Mouse (Mus musculus) MEL (cell line): ENCODE data around the gene Traf3. TPM values are rescaled to one million over a fixed set of nuclear protein-coding genes. Genes with fewer than 3 reads are reported as not detected.

Experiments
- DNase-seq: peaks from one replicate; pipeline ENCODE4 v3.0.0; 2011; ENCODE audit warnings: low read depth, low spot score
- H3K27ac ChIP-seq: 2 replicates; pipeline ENCODE4 v1.5.1; 2012; ENCODE audit warnings: low read depth, mild to moderate bottlenecking, control low read depth, low read length, moderate library complexity; ENCODE audit not compliant: control insufficient read depth
- H3K27me3 ChIP-seq, 2 experiments: fragments of 150-350 bp in 1 of 2; sonication (generic) in 1 of 2; 2 replicates each; pipeline ENCODE4 v1.6.1; 2012; ENCODE audit warnings: low read length in 2 of 2, mild to moderate bottlenecking in 2 of 2, improper control_type of control experiment in 1 of 2, moderate library complexity in 1 of 2; ENCODE audit not compliant: insufficient read depth in 2 of 2, control insufficient read depth in 1 of 2
- H3K36me3 ChIP-seq, 2 experiments: 2 replicates each; pipeline ENCODE4 v1.6.1; 2012 to 2014; ENCODE audit warnings: low read length in 2 of 2, improper control_type of control experiment in 1 of 2, inconsistent platforms in 1 of 2, mild to moderate bottlenecking in 1 of 2; ENCODE audit not compliant: insufficient read depth in 2 of 2, control insufficient read depth in 1 of 2
- H3K4me1 ChIP-seq, 2 experiments: fragments of 150-350 bp in 1 of 2; sonication (generic) in 1 of 2; 2 replicates each; pipeline ENCODE4 v1.6.1; 2012; ENCODE audit warnings: low read length in 2 of 2, improper control_type of control experiment in 1 of 2, mild to moderate bottlenecking in 1 of 2; ENCODE audit not compliant: insufficient read depth in 2 of 2, control insufficient read depth in 1 of 2
- H3K4me3 ChIP-seq, 2 experiments: fragments of 150-350 bp in 1 of 2; sonication (generic) in 1 of 2; 2 replicates each; pipeline ENCODE4 v1.5.1; 2012; ENCODE audit warnings: low read depth in 2 of 2, low read length in 2 of 2, mild to moderate bottlenecking in 2 of 2, moderate library complexity in 2 of 2, control low read depth in 1 of 2, improper control_type of control experiment in 1 of 2; ENCODE audit not compliant: control insufficient read depth in 1 of 2, insufficient read depth in 1 of 2
- H3K79me2 ChIP-seq: 2 replicates; pipeline ENCODE4 v1.6.1; 2012; ENCODE audit warnings: mild to moderate bottlenecking, low read length, moderate library complexity; ENCODE audit not compliant: control insufficient read depth, poor library complexity, insufficient read depth
- H3K9ac ChIP-seq: 2 replicates; pipeline ENCODE4 v1.6.1; 2012; ENCODE audit warnings: low read depth, mild to moderate bottlenecking, control low read depth, low read length, moderate library complexity; ENCODE audit not compliant: control insufficient read depth, poor library complexity, severe bottlenecking
- H3K9me3 ChIP-seq: fragments of 150-350 bp; sonication (generic); replicated peaks from 2 replicates; pipeline ENCODE4 v1.6.1; 2012; ENCODE audit warnings: mild to moderate bottlenecking, low read length, improper control_type of control experiment, moderate library complexity; ENCODE audit not compliant: insufficient read depth
- BHLHE40 ChIP-seq: IDR thresholded peaks from 2 replicates; pipeline ENCODE4 v1.6.1; 2012; ENCODE audit warnings: low read depth, mild to moderate bottlenecking, inconsistent platforms, low read length, improper control_type of control experiment, borderline replicate concordance
- CHD1 ChIP-seq: IDR thresholded peaks from 2 replicates; pipeline ENCODE4 v1.6.1; 2012; ENCODE audit warnings: low read depth, mild to moderate bottlenecking, inconsistent platforms, low read length, improper control_type of control experiment
- CTCF ChIP-seq, 3 experiments: IDR thresholded peaks in 2 of 3; conservative IDR thresholded peaks in 1 of 3; 2 replicates each; pipeline ENCODE4 v1.5.1; 2011 to 2012; ENCODE audit warnings: low read length in 3 of 3, low read depth in 2 of 3, mild to moderate bottlenecking in 2 of 3, improper control_type of control experiment in 1 of 3, inconsistent platforms in 1 of 3, mixed read lengths in 1 of 3, moderate library complexity in 1 of 3; ENCODE audit not compliant: control insufficient read depth in 1 of 3, insufficient read depth in 1 of 3, poor library complexity in 1 of 3, severe bottlenecking in 1 of 3
- E2F4 ChIP-seq: IDR thresholded peaks from 2 replicates; pipeline ENCODE4 v1.6.1; 2011; ENCODE audit warnings: low read depth, low read length, improper control_type of control experiment, borderline replicate concordance
- ELF1 ChIP-seq: IDR thresholded peaks from 2 replicates; pipeline ENCODE4 v1.6.1; 2014; ENCODE audit warnings: low read depth, mild to moderate bottlenecking, inconsistent platforms, low read length, improper control_type of control experiment, moderate library complexity
- EP300 ChIP-seq, 2 experiments: IDR thresholded peaks; 2 replicates each; pipeline ENCODE4 v1.6.1; 2011; ENCODE audit warnings: improper control_type of control experiment in 2 of 2, low read length in 2 of 2, low read depth in 1 of 2, mild to moderate bottlenecking in 1 of 2
- ETS1 ChIP-seq: IDR thresholded peaks from 2 replicates; pipeline ENCODE4 v1.6.1; 2012; ENCODE audit warnings: low read depth, mild to moderate bottlenecking, inconsistent platforms, low read length, improper control_type of control experiment, moderate library complexity
- GATA1 ChIP-seq: IDR thresholded peaks from 2 replicates; pipeline ENCODE4 v1.6.1; 2011; ENCODE audit warnings: low read depth, low read length, improper control_type of control experiment
- MAX ChIP-seq: IDR thresholded peaks from 2 replicates; pipeline ENCODE4 v1.6.1; 2011; ENCODE audit warnings: low read length, improper control_type of control experiment
- MAZ ChIP-seq: IDR thresholded peaks from 2 replicates; pipeline ENCODE4 v1.6.1; 2012; ENCODE audit warnings: low read depth, mild to moderate bottlenecking, inconsistent platforms, low read length, improper control_type of control experiment
- MEF2A ChIP-seq: IDR thresholded peaks from 2 replicates; pipeline ENCODE4 v1.6.1; 2014; ENCODE audit warnings: low read depth, mild to moderate bottlenecking, inconsistent platforms, low read length, improper control_type of control experiment; ENCODE audit not compliant: poor library complexity, insufficient replicate concordance, severe bottlenecking; ENCODE audit errors: extremely low read depth
- MYB ChIP-seq: IDR thresholded peaks from 2 replicates; pipeline ENCODE4 v1.6.1; 2011; ENCODE audit warnings: mild to moderate bottlenecking, low read depth, low read length, improper control_type of control experiment
- MYC ChIP-seq: IDR thresholded peaks from 2 replicates; pipeline ENCODE4 v1.6.1; 2011; ENCODE audit warnings: low read depth, mild to moderate bottlenecking, low read length, improper control_type of control experiment, moderate library complexity
- NELFE ChIP-seq: IDR thresholded peaks from 2 replicates; pipeline ENCODE4 v1.6.1; 2011; ENCODE audit warnings: low read depth, low read length, improper control_type of control experiment
- NRF1 ChIP-seq: IDR thresholded peaks from 2 replicates; pipeline ENCODE4 v1.6.1; 2014; ENCODE audit warnings: low read depth, mild to moderate bottlenecking, inconsistent platforms, low read length, improper control_type of control experiment, moderate library complexity; ENCODE audit not compliant: poor library complexity, insufficient read depth, severe bottlenecking
- POLR2A ChIP-seq, 2 experiments: IDR thresholded peaks; 2 replicates each; pipeline ENCODE4 v1.6.1; 2011 to 2012; ENCODE audit warnings: low read length in 2 of 2, mild to moderate bottlenecking in 2 of 2, control low read depth in 1 of 2, improper control_type of control experiment in 1 of 2, low read depth in 1 of 2, moderate library complexity in 1 of 2; ENCODE audit not compliant: control insufficient read depth in 1 of 2, insufficient read depth in 1 of 2, poor library complexity in 1 of 2
- RAD21 ChIP-seq: IDR thresholded peaks from 2 replicates; pipeline ENCODE4 v1.6.1; 2011; ENCODE audit warnings: mild to moderate bottlenecking, low read depth, low read length, improper control_type of control experiment
- RCOR1 ChIP-seq: IDR thresholded peaks from 2 replicates; pipeline ENCODE4 v1.6.1; 2012; ENCODE audit warnings: low read depth, mild to moderate bottlenecking, inconsistent platforms, low read length, improper control_type of control experiment
- SIN3A ChIP-seq: IDR thresholded peaks from 2 replicates; pipeline ENCODE4 v1.6.1; 2012; ENCODE audit warnings: low read length, improper control_type of control experiment, inconsistent platforms
- TBP ChIP-seq: IDR thresholded peaks from 2 replicates; pipeline ENCODE4 v1.8.0; 2011; ENCODE audit warnings: low read depth, low read length, improper control_type of control experiment
- UBTF ChIP-seq: IDR thresholded peaks from 2 replicates; pipeline ENCODE4 v1.6.1; 2012; ENCODE audit warnings: low read depth, mild to moderate bottlenecking, inconsistent platforms, low read length, improper control_type of control experiment, moderate library complexity, borderline replicate concordance; ENCODE audit not compliant: insufficient read depth
- USF1 ChIP-seq: IDR thresholded peaks from 2 replicates; pipeline ENCODE4 v1.6.1; 2014; ENCODE audit warnings: low read depth, mild to moderate bottlenecking, inconsistent platforms, low read length, improper control_type of control experiment, moderate library complexity
- USF2 ChIP-seq, 2 experiments: IDR thresholded peaks; 2 replicates each; pipeline ENCODE4 v1.6.1; 2011 to 2012; ENCODE audit warnings: improper control_type of control experiment in 2 of 2, low read length in 2 of 2, borderline replicate concordance in 1 of 2, inconsistent platforms in 1 of 2, low read depth in 1 of 2, mild to moderate bottlenecking in 1 of 2; ENCODE audit not compliant: insufficient read depth in 1 of 2
- ZC3H11A ChIP-seq: IDR thresholded peaks from 2 replicates; pipeline ENCODE4 v1.6.1; 2012; ENCODE audit warnings: low read depth, mild to moderate bottlenecking, inconsistent platforms, low read length, improper control_type of control experiment
- ZKSCAN1 ChIP-seq: IDR thresholded peaks from 2 replicates; pipeline ENCODE4 v1.6.1; 2012; ENCODE audit warnings: low read depth, mild to moderate bottlenecking, inconsistent platforms, low read length, improper control_type of control experiment, moderate library complexity
- ZNF384 ChIP-seq: IDR thresholded peaks from 2 replicates; pipeline ENCODE4 v1.6.1; 2012; ENCODE audit warnings: low read depth, mild to moderate bottlenecking, inconsistent platforms, low read length, improper control_type of control experiment
- polyA plus RNA-seq, 2 experiments: library from polyadenylated mRNA; stranded (reverse) in 1 of 2; unstranded in 1 of 2; fragments of >175 nt in 1 of 2; fragments of >200 nt in 1 of 2; gene quantifications; 2 replicates each; pipeline versions ENCODE4 v1.2.1 to v1.2.4; 2012; ENCODE audit warnings: low replicate concordance in 2 of 2, low read depth in 1 of 2; ENCODE audit not compliant: insufficient read length in 2 of 2, insufficient read depth in 1 of 2, missing spikeins in 1 of 2
- total RNA-seq: library from RNA; depleted of rRNA; stranded (reverse); fragments of 300-350 nt; gene quantifications from 2 replicates; pipeline ENCODE4 v1.2.3, GENCODE M21; 2012

Traf3 gene
- total and polyA plus RNA-seq, 3 experiments = 21.1 to 40.7 TPM; not detected in 1

DNA sequence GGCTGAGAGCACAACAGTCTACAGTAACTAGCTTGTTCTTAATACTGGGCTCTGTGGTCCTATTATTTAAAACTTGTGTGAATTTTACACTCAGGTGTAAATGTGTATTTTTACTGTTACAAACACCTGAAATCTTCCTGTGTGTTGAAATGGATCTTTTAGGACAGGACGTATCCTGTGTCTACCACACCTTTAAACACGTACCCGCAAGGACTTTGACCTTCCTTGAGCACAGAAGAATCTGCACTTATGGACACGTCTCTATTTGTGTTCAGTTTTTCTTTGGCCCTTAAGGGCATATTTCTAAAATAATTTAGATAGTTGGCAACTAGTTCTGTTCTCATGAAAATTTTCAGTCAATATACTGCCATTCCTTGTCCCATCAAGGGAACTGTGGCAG is 22.1 kb downstream of the Traf3 start:
- Histone ChIP-seq H3K36me3 (peaks cover 0 to 5% of the 10 kb centered on the region in 2 experiments; a peak in 1 of 4 replicates), H3K9me3 (no peaks in the 10 kb centered on the region), H3K4me1 (no peaks in the 10 kb centered on the region), H3K4me3 (no peak overlapping the region), H3K9ac (no peak overlapping the region), H3K27ac (no peak overlapping the region), H3K27me3 (no peaks in the 10 kb centered on the region), H3K79me2 (peaks cover 4% of the 10 kb centered on the region)
- DNase-seq = no peak
- no peak for TF ChIP-seq EP300 (IDR thresholded peaks at IDR 0.05; ENCODE audit: low read depth in 1 of 2, low read length in 2 of 2)
- no peak for TF ChIP-seq BHLHE40
- no peak for TF ChIP-seq POLR2A (IDR thresholded peaks at IDR 0.05; ENCODE audit: control insufficient read depth in 1 of 2, insufficient read depth in 1 of 2, low read depth in 1 of 2, low read length in 2 of 2, poor library complexity in 1 of 2)
- TF ChIP-seq ELF1 = no peak
- no peak for TF ChIP-seq USF2 (IDR thresholded peaks at IDR 0.05; ENCODE audit: borderline replicate concordance in 1 of 2, insufficient read depth in 1 of 2, low read depth in 1 of 2, low read length in 2 of 2)
- TF ChIP-seq RAD21 = no peak
- TF ChIP-seq TBP = no peak
- no peak for TF ChIP-seq CTCF (IDR thresholded peaks at IDR 0.05 in 2 of 3, conservative IDR thresholded peaks at IDR 0.05 in 1 of 3; ENCODE audit: control insufficient read depth in 1 of 3, insufficient read depth in 1 of 3, low read depth in 2 of 3, low read length in 3 of 3, poor library complexity in 1 of 3, severe bottlenecking in 1 of 3)
- no peak for TF ChIP-seq MYC
- TF ChIP-seq SIN3A = no peak
- TF ChIP-seq ZKSCAN1 = no peak
- no peak for TF ChIP-seq MEF2A

DNA sequence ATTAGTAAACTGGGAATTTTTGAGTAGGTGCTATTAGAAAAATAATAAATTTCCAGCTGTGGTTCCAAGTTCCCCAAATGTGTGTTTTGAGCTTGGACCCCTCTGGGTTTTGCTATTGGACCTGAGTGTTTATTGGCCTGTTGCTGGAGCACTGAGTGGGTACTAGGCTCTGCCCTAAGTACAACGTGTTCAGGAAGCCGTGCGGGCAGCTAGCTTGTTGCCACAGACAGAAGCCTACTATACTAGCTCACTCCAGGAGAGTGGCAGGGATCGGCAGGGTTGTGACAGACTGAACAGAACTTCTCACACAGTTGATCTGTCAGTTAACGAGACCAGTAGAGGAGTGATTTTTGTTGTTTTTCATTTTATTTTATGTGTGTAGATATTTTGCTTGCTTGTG is 24.2 kb downstream of the Traf3 start:
- DNase-seq = no peak
- no peaks in the 10 kb centered on the region for H3K9me3 ChIP-seq
- no peak overlapping the region for H3K27ac ChIP-seq
- H3K27me3 ChIP-seq = no peaks in the 10 kb centered on the region
- TF ChIP-seq NELFE = no peak
- TF ChIP-seq ELF1 = no peak
- no peak for TF ChIP-seq CHD1
- TF ChIP-seq MAX = no peak
- TF ChIP-seq UBTF = no peak
- TF ChIP-seq USF1 = no peak
- no peak for TF ChIP-seq GATA1
- no peak for TF ChIP-seq RCOR1
- TF ChIP-seq NRF1 = no peak
- TF ChIP-seq ZNF384 = no peak
- TF ChIP-seq MAZ = no peak
- TF ChIP-seq ZC3H11A = no peak
- no peak for TF ChIP-seq E2F4
- TF ChIP-seq MYB = no peak
- TF ChIP-seq ETS1 = no peak
- TF ChIP-seq, all 39 proteins: peak for 0
- Histone ChIP-seq H3K79me2 (peaks cover 6% of the 10 kb centered on the region), H3K9ac (no peak overlapping the region), H3K4me3 (no peak overlapping the region), H3K36me3 (peaks cover 0 to 5% of the 10 kb centered on the region in 2 experiments; a peak in 1 of 4 replicates), H3K4me1 (no peaks in the 10 kb centered on the region)
